Mouse (Mus musculus) left cerebral cortex, adult 18-20 months (tissue): ENCODE data around the gene F2rl3. TPM values are rescaled to one million over a fixed set of nuclear protein-coding genes. Genes with fewer than 3 reads are reported as not detected.

Source experiments
- DNase-seq, 2 experiments: peaks; one replicate each; pipeline ENCODE4 v3.0.0; 2021 to 2022; ENCODE audit warnings: low spot score in 2 of 2, mixed read lengths in 1 of 2
- long read RNA-seq, 2 experiments: library from polyadenylated mRNA; stranded (forward); transcript quantifications; one replicate each; pipeline ENCODE4 v2.0.0; 2021
- total RNA-seq, 2 experiments: library from RNA; stranded (reverse); gene quantifications; 2 replicates each; pipeline ENCODE4 v1.2.3; 2021

F2rl3 gene
- under 1 TPM in 1 of 2 experiments, not detected in 1; 0.19 TPM for total RNA-seq
- long read RNA-seq, experiment 1 = 0 reads
- long read RNA-seq, experiment 2 = 0 reads

GRCm38 (mm10) chr8:72761322-72762051, at the start of gene F2rl3:
TSS of gene F2rl3 (plus strand) at chr8:72761880.
- DNase-seq = no peak

GRCm38 (mm10) chr8:72712569-72712968, 49.1 kb upstream of the F2rl3 start:
- DNase-seq = no peak

GRCm38 (mm10) chr8:72716594-72716993, 45.1 kb upstream of the F2rl3 start:
- no peak for DNase-seq

GRCm38 (mm10) chr8:72720541-72720940, 41.1 kb upstream of the F2rl3 start:
- DNase-seq = no peak

- peak; percentile 95 to 96 for DNase-seq
These were observed 38.7 kb upstream of the F2rl3 start, which contains the start of gene Sin3b for GRCm38 (mm10) chr8:72722769-72723650. TSS of gene Sin3b (plus strand) at chr8:72723285.

- peak in 1 of 2 experiments; percentile 3 for DNase-seq
These were observed 38.1 kb upstream of the F2rl3 start for GRCm38 (mm10) chr8:72723651-72724001.

GRCm38 (mm10) chr8:72728636-72729035, 33.0 kb upstream of the F2rl3 start:
- DNase-seq = no peak

GRCm38 (mm10) chr8:72735001-72735400, 26.7 kb upstream of the F2rl3 start:
- DNase-seq = no peak

- DNase-seq = no peak
These were observed 24.8 kb upstream of the F2rl3 start for GRCm38 (mm10) chr8:72736868-72737267.

- peak; percentile 59 to 67 for DNase-seq
These were observed 15.6 kb upstream of the F2rl3 start for GRCm38 (mm10) chr8:72746061-72746460.

GRCm38 (mm10) chr8:72749846-72750245, 11.8 kb upstream of the F2rl3 start:
- DNase-seq = no peak

- no peak for DNase-seq
These were observed 11.4 kb upstream of the F2rl3 start for GRCm38 (mm10) chr8:72750266-72750665.

- no peak for DNase-seq
These were observed 10.6 kb upstream of the F2rl3 start for GRCm38 (mm10) chr8:72751126-72751525.

GRCm38 (mm10) chr8:72752289-72752688, 9.4 kb upstream of the F2rl3 start:
- no peak for DNase-seq

GRCm38 (mm10) chr8:72753165-72753564, 8.5 kb upstream of the F2rl3 start:
- peak; percentile 1 for DNase-seq

- DNase-seq = no peak
These were observed 7.9 kb upstream of the F2rl3 start for GRCm38 (mm10) chr8:72753781-72754180.

- peak in 1 of 2 experiments; percentile 0 for DNase-seq
These were observed 5.6 kb upstream of the F2rl3 start for GRCm38 (mm10) chr8:72756031-72756430.

- DNase-seq = no peak
These were observed 4.8 kb upstream of the F2rl3 start for GRCm38 (mm10) chr8:72756771-72757390.

GRCm38 (mm10) chr8:72757426-72758195, 4.1 kb upstream of the F2rl3 start:
- DNase-seq = no peak

GRCm38 (mm10) chr8:72758310-72758709, 3.4 kb upstream of the F2rl3 start:
- DNase-seq = no peak

- DNase-seq = no peak
These were observed 1.5 kb upstream of the F2rl3 start for GRCm38 (mm10) chr8:72760216-72760615.
